Mouse (Mus musculus) liver, postnatal 0 days (tissue): ENCODE measurements at regions not wholly inside any gene's neighbourhood (a gene's known extent, or its start where the extent isn't known, plus 50 kb on each side); places are given as distances from the start of the nearest gene placed in this dataset.

Source experiments
- ATAC-seq: fragments of 200-750 bp; cut with Nextera tagmentation; 2 replicates; pipeline ENCODE4 v1.8.0; 2017; ENCODE audit warnings: mild to moderate bottlenecking, moderate library complexity
- DNase-seq: peaks from one replicate; pipeline ENCODE4 v3.0.0-alpha.2; 2016
- H3K27ac ChIP-seq: fragments of 300-500 bp; sonication (generic); 2 replicates; pipeline ENCODE4 v1.5.1; 2014; ENCODE audit warnings: antibody characterized with exemption, moderate library complexity, mild to moderate bottlenecking, low read depth
- H3K27me3 ChIP-seq: fragments of 300-500 bp; sonication (generic); 2 replicates; pipeline ENCODE4 v1.6.1; 2014; ENCODE audit warnings: low read length, control low read depth, mixed read lengths; ENCODE audit not compliant: insufficient read depth
- H3K36me3 ChIP-seq: fragments of 300-500 bp; sonication (generic); replicated peaks from 2 replicates; pipeline ENCODE4 v1.6.1; 2014; ENCODE audit warnings: mild to moderate bottlenecking, control low read depth, low read length, moderate library complexity, mixed read lengths; ENCODE audit not compliant: insufficient read depth
- H3K4me1 ChIP-seq: fragments of 300-500 bp; sonication (generic); 2 replicates; pipeline ENCODE4 v1.6.1; 2014; ENCODE audit warnings: antibody characterized with exemption, mild to moderate bottlenecking, control low read depth; ENCODE audit not compliant: insufficient read depth
- H3K4me2 ChIP-seq: fragments of 300-500 bp; sonication (generic); 2 replicates; pipeline ENCODE4 v1.6.1; 2014; ENCODE audit warnings: low read depth, mild to moderate bottlenecking, low read length, moderate library complexity, mixed read lengths
- H3K4me3 ChIP-seq: fragments of 300-500 bp; sonication (generic); 2 replicates; pipeline ENCODE4 v1.5.1; 2014; ENCODE audit warnings: low read depth, low read length
- H3K9ac ChIP-seq: fragments of 300-500 bp; sonication (generic); replicated peaks from 2 replicates; pipeline ENCODE4 v1.6.1; 2014; ENCODE audit warnings: mild to moderate bottlenecking, moderate library complexity
- H3K9me3 ChIP-seq: fragments of 300-500 bp; sonication (generic); 2 replicates; pipeline ENCODE4 v1.6.1; 2016; ENCODE audit warnings: mild to moderate bottlenecking, control low read depth, low read length, mixed read lengths
- CTCF ChIP-seq: sonication (generic); IDR thresholded peaks from 2 replicates; pipeline ENCODE4 v1.5.1; 2016; ENCODE audit warnings: antibody characterized with exemption, low read depth
- EP300 ChIP-seq: IDR thresholded peaks from 2 replicates; pipeline ENCODE4 v1.6.1; 2016; ENCODE audit warnings: antibody characterized with exemption, low read depth, mild to moderate bottlenecking
- WGBS: fragments of 180-500 bp; shearing (Covaris S2); extraction: QIAGEN DNeasy Blood & Tissue Kit; methylation state at CpG from one replicate; pipeline ENCODE4 v1.1.7; 2014; ENCODE audit not compliant: insufficient replicate concordance; 5-methylcytosine and 5-hydroxymethylcytosine counted together

- Histone ChIP-seq H3K4me1 (no peaks in the 10 kb centered on the region), H3K4me3 (no peak overlapping the region), H3K9ac (no peak overlapping the region), H3K36me3 (no peaks in the 10 kb centered on the region), H3K4me2 (no peak overlapping the region), H3K27ac (no peak overlapping the region), H3K27me3 (no peaks in the 10 kb centered on the region), H3K9me3 (no peaks in the 10 kb centered on the region)
- no peak for ATAC-seq
- no peak for DNase-seq
- 75% methylated on average over 10 of the region's 10 CpGs for WGBS
- TF ChIP-seq EP300 (no peak), CTCF (no peak)
These were observed 95.9 kb downstream of the Snx19 start for GRCm38 (mm10) chr9:30522595-30523350.

GRCm38 (mm10) chr9:30521556-30522240 lies 94.8 kb downstream of the Snx19 start:
- Histone ChIP-seq H3K9ac (no peak overlapping the region), H3K27ac (no peak overlapping the region), H3K4me2 (no peak overlapping the region), H3K27me3 (no peaks in the 10 kb centered on the region), H3K4me1 (no peaks in the 10 kb centered on the region), H3K36me3 (no peaks in the 10 kb centered on the region), H3K4me3 (no peak overlapping the region), H3K9me3 (no peaks in the 10 kb centered on the region)
- DNase-seq: no peak
- no peak for ATAC-seq
- TF ChIP-seq CTCF: no peak
- no peak for TF ChIP-seq EP300
- 83% methylated on average over 6 of the region's 6 CpGs for WGBS

DNA sequence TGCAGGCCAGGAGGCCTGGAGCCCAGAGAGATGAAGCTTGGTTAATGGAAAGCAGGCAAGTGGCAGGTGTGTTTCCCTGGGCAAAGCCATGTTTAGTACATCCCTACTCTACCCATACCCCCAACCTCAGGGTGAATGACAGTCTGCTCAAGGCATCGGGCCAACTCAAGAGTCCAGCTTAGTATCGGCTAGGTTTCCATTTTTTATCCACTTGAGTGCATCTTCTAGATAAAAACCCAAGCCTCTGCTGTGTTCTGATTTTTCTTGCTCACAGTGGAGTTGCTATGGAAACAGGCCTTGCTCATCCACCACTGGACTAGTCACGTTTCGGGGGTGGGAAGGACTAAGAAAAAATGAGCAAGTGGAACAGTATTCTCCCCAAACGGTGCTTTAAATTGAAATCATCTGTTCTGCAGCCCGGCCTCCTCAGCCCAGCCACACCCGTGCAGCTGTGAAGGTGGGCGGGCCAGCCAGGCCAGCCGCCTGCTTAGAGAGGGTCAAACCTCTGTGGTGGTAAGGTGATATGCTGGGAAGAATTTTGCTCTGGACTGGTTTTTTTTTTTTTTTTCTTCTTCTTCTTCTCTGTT lies 94.0 kb downstream of the Snx19 start:
- 69% methylated on average over 9 of the region's 9 CpGs for WGBS

GRCm38 (mm10) chr9:30520116-30520515 lies 93.2 kb downstream of the Snx19 start:
- DNase-seq (no peak), ATAC-seq (no peak)
- no peaks in the 10 kb centered on the region for H3K27me3 ChIP-seq
- no peak overlapping the region for H3K27ac ChIP-seq
- no peaks in the 10 kb centered on the region for H3K36me3 ChIP-seq
- H3K4me3 ChIP-seq: no peak overlapping the region
- no peak overlapping the region for H3K9ac ChIP-seq
- TF ChIP-seq CTCF: no peak
- no peak for TF ChIP-seq EP300
- no peaks in the 10 kb centered on the region for H3K4me1 ChIP-seq
- WGBS: 80% methylated on average over 1 of the region's 1 CpGs
- H3K9me3 ChIP-seq: no peaks in the 10 kb centered on the region
- no peak overlapping the region for H3K4me2 ChIP-seq

More for the DNA sequence above, 94.0 kb downstream of the Snx19 start:
- Histone ChIP-seq H3K27me3 (no peaks in the 10 kb centered on the region), H3K4me3 (no peak overlapping the region), H3K9me3 (no peaks in the 10 kb centered on the region), H3K4me1 (no peaks in the 10 kb centered on the region), H3K27ac (no peak overlapping the region), H3K9ac (no peak overlapping the region), H3K36me3 (no peaks in the 10 kb centered on the region), H3K4me2 (no peak overlapping the region)
- DNase-seq (no peak), ATAC-seq (no peak)
- TF ChIP-seq EP300: no peak
- no peak for TF ChIP-seq CTCF

- Histone ChIP-seq H3K27ac (no peak overlapping the region), H3K9me3 (no peaks in the 10 kb centered on the region), H3K27me3 (no peaks in the 10 kb centered on the region), H3K4me2 (no peak overlapping the region), H3K4me1 (no peaks in the 10 kb centered on the region), H3K36me3 (no peaks in the 10 kb centered on the region), H3K9ac (no peak overlapping the region), H3K4me3 (no peak overlapping the region)
- 80% methylated on average over 1 of the region's 1 CpGs for WGBS
- TF ChIP-seq EP300 (no peak), CTCF (no peak)
- no peak for DNase-seq
- ATAC-seq: no peak
These were observed 92.3 kb downstream of the Snx19 start for GRCm38 (mm10) chr9:30519231-30519630.
